Mouse (Mus musculus) forebrain, embryonic 11.5 days (tissue): Measurements from ENCODE around the gene Mllt10. TPM values are rescaled to one million over a fixed set of nuclear protein-coding genes. Genes with fewer than 3 reads are reported as not detected.

Experiments
- microRNA-seq: library from miRNA; unstranded; fragments of <30 nt; microRNA quantifications from one replicate; pipeline ENCODE4, GENCODE M21; 2016; ENCODE audit not compliant: insufficient number of aligned reads
- polyA plus RNA-seq: library from polyadenylated mRNA; unstranded; fragments of >200 nt; fragmentation: Nextera tagmentation; extraction: Ambion mirVana; gene quantifications from 2 replicates; pipeline ENCODE4 v1.2.1, GENCODE M21; 2014

The Mllt10 gene
- polyA plus RNA-seq, 1 experiment from 2014 or later = 54.2 TPM

Small RNAs within 50 kb of the gene (microRNA-seq; reads per million reads assigned to microRNA genes)
- gene Gm23638 (not detected), gene Mir7655 (14.3 reads per million, percentile 8 among the genes with 10 or more reads in this experiment)

Other genes starting within 250 kb of the Mllt10 start
- not detected in 2 replicates for gene H2al2a, start 58.3 kb upstream of the Mllt10 start, polyA plus RNA-seq
- 12.2 and 15.4 TPM in 2 replicates for gene A930004D18Rik, start 17.5 kb upstream of the Mllt10 start, polyA plus RNA-seq
- gene Skida1, start 6.2 kb upstream of the Mllt10 start, polyA plus RNA-seq = 20.2 and 23.3 TPM in 2 replicates